Mouse (Mus musculus) thymus, adult 2 months (tissue): ENCODE data around the gene Fpgs. TPM values are rescaled to one million over a fixed set of nuclear protein-coding genes. Genes with fewer than 3 reads are reported as not detected.

ENCODE experiments used
- DNase-seq: peaks from one replicate; pipeline ENCODE4 v3.0.0; 2021
- H3K27ac ChIP-seq: fragments of 200-500 bp; 2 replicates; pipeline ENCODE4 v1.5.1; 2012; ENCODE audit warnings: low read length, control low read depth; ENCODE audit not compliant: control insufficient read depth, insufficient read depth
- H3K27me3 ChIP-seq: fragments of 200-500 bp; 2 replicates; pipeline ENCODE4 v1.6.1; 2012; ENCODE audit warnings: mild to moderate bottlenecking, low read length, moderate library complexity, mixed read lengths; ENCODE audit not compliant: control insufficient read depth, insufficient read depth
- H3K36me3 ChIP-seq: fragments of 200-500 bp; 2 replicates; pipeline ENCODE4 v1.6.1; 2012; ENCODE audit warnings: mild to moderate bottlenecking, low read length, moderate library complexity; ENCODE audit not compliant: control insufficient read depth, insufficient read depth
- H3K4me1 ChIP-seq: fragments of 200-500 bp; replicated peaks from 2 replicates; pipeline ENCODE4 v1.6.1; 2012; ENCODE audit warnings: low read length; ENCODE audit not compliant: control insufficient read depth, insufficient read depth
- H3K4me3 ChIP-seq: fragments of 200-500 bp; 2 replicates; pipeline ENCODE4 v1.5.1; 2012; ENCODE audit warnings: mild to moderate bottlenecking, low read length, control low read depth, moderate library complexity; ENCODE audit not compliant: control insufficient read depth, insufficient read depth
- CTCF ChIP-seq: fragments of 200-500 bp; IDR thresholded peaks from 2 replicates; pipeline ENCODE4 v1.5.1; 2012; ENCODE audit warnings: mild to moderate bottlenecking, control low read depth, low read length, moderate library complexity, borderline replicate concordance; ENCODE audit not compliant: control insufficient read depth, poor library complexity, insufficient read depth; ENCODE audit errors: extremely low read depth
- POLR2A ChIP-seq: fragments of 200-500 bp; IDR thresholded peaks from 2 replicates; pipeline ENCODE4 v1.6.1; 2012; ENCODE audit warnings: mild to moderate bottlenecking, low read length, control low read depth, moderate library complexity; ENCODE audit not compliant: control insufficient read depth, poor library complexity, insufficient read depth; ENCODE audit errors: extremely low read depth
- WGBS: fragments of 180-500 bp; shearing (Covaris S2); methylation state at CpG from one replicate; pipeline ENCODE4 v1.1.7; 2018; 5-methylcytosine and 5-hydroxymethylcytosine counted together
- polyA plus RNA-seq: library from polyadenylated mRNA; depleted of rRNA; stranded (reverse); fragments of >200 nt; gene quantifications from 2 replicates; pipeline ENCODE4 v1.2.3, GENCODE M21; 2012

Gene Fpgs
- polyA plus RNA-seq, 1 experiment: 61.8 TPM

- no peak overlapping the region for H3K4me3 ChIP-seq
- no peaks in the 10 kb centered on the region for H3K4me1 ChIP-seq
- H3K27me3 ChIP-seq: no peaks in the 10 kb centered on the region
- DNase-seq: no peak
- no peak for TF ChIP-seq CTCF
- no peak for TF ChIP-seq POLR2A
- peaks cover 9% of the 10 kb centered on the region for H3K36me3 ChIP-seq
- no peak overlapping the region for H3K27ac ChIP-seq
- 73% methylated on average over 3 of the region's 3 CpGs for WGBS
Observed at GRCm38 (mm10) chr2:32736306-32736829, 32.4 kb upstream of the Fpgs start.

- no peak for DNase-seq
- 84% methylated on average over 4 of the region's 4 CpGs for WGBS
- H3K4me1 ChIP-seq: no peaks in the 10 kb centered on the region
Observed at GRCm38 (mm10) chr2:32734933-32735332, 31.0 kb upstream of the Fpgs start.

DNA sequence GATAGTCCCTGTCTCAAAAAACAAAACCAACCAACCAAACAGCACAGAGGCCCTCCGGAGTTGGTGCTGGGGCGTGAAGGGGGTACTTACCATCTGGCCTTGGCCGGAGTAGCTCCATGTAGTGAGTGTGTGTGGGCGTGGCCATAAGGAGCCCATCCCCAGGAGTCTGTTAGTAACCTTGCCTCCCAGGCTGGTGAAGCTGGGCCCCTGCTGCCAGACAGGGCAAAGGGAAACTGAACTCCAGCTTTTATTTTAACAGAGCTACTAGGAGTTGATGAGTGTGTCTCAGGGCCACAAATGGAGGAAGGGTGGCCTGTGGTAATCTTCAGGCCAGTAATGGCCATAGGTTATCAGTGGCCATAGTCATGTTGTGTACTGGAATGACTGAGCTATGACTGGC, 30.5 kb upstream of the Fpgs start:
- no peak for DNase-seq
- Histone ChIP-seq H3K4me3 (no peak overlapping the region), H3K4me1 (no peaks in the 10 kb centered on the region), H3K27ac (no peak overlapping the region), H3K27me3 (no peaks in the 10 kb centered on the region), H3K36me3 (no peaks in the 10 kb centered on the region)
- TF ChIP-seq POLR2A (no peak), CTCF (no peak)
- WGBS: 93% methylated on average over 4 of the region's 4 CpGs

More at GRCm38 (mm10) chr2:32734933-32735332, 31.0 kb upstream of the Fpgs start:
- H3K27me3 ChIP-seq: no peaks in the 10 kb centered on the region
- H3K4me3 ChIP-seq: no peak overlapping the region
- no peak overlapping the region for H3K27ac ChIP-seq
- TF ChIP-seq POLR2A (no peak), CTCF (no peak)
- H3K36me3 ChIP-seq: peaks cover 2% of the 10 kb centered on the region; the same call in 1 of the 2 replicates

GRCm38 (mm10) chr2:32732695-32733094, 28.8 kb upstream of the Fpgs start:
- DNase-seq: no peak
- H3K4me1 ChIP-seq: peaks cover 11% of the 10 kb centered on the region
- no peak overlapping the region for H3K27ac ChIP-seq

GRCm38 (mm10) chr2:32731911-32732310, 28.0 kb upstream of the Fpgs start:
- no peak overlapping the region for H3K4me3 ChIP-seq
- H3K36me3 ChIP-seq: no peaks in the 10 kb centered on the region
- no peak overlapping the region for H3K27ac ChIP-seq
- H3K27me3 ChIP-seq: no peaks in the 10 kb centered on the region
- WGBS: 91% methylated on average over 4 of the region's 4 CpGs
- TF ChIP-seq POLR2A (no peak), CTCF (no peak)
- peaks cover 17% of the 10 kb centered on the region for H3K4me1 ChIP-seq
- no peak for DNase-seq

More at GRCm38 (mm10) chr2:32732695-32733094, 28.8 kb upstream of the Fpgs start:
- H3K36me3 ChIP-seq: no peaks in the 10 kb centered on the region
- TF ChIP-seq POLR2A (no peak), CTCF (no peak)
- H3K4me3 ChIP-seq: no peak overlapping the region
- WGBS: 94% methylated on average over 6 of the region's 6 CpGs
- H3K27me3 ChIP-seq: no peaks in the 10 kb centered on the region

DNA sequence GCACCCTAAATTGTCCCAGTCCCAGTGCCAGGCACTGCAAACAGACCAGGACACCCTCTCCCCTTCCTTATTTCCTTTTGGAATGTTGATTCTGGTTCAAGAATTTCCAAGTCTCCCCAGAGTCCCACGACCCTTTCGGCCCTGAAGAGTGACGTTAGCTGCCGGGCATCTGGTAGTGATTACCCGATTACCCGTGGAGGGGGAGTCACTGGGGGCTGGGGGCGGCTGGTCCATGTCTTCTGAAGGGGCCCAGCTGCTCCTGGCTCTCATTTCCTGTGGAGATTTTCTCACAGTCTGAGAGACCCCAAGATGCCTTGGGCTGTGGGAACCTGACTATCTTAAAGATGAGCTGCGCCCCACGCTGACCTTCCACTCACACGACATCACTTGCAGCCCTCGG, 26.9 kb upstream of the Fpgs start:
- H3K36me3 ChIP-seq: peaks cover 6% of the 10 kb centered on the region
- DNase-seq: no peak
- 95% methylated on average over 11 of the region's 11 CpGs for WGBS
- no peak overlapping the region for H3K4me3 ChIP-seq
- TF ChIP-seq POLR2A (no peak), CTCF (no peak)
- H3K27ac ChIP-seq: no peak overlapping the region
- H3K4me1 ChIP-seq: peaks cover 23% of the 10 kb centered on the region
- H3K27me3 ChIP-seq: no peaks in the 10 kb centered on the region

DNA sequence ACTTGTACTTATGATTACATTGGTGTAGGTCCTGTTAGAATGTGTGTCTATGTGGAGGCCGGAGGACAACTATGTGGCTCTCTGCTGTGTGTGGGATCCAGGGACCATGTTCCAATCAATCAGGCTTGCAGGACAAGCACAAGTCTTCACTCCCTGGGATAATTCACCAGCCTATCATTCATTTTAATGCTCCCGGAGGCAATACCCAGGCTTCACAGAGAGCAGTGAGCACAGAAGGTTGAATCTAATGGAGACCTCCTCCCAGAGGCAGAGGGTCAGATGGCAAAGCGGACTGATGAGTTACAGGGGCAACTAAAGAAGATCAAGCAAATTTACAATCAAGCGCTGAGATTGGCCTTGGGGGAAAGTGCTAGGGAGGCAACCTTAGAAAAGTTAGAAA, 25.6 kb upstream of the Fpgs start:
- WGBS: 95% methylated on average over 4 of the region's 4 CpGs
- H3K27ac ChIP-seq: no peak overlapping the region

More for the DNA sequence above, 25.6 kb upstream of the Fpgs start:
- H3K4me1 ChIP-seq: peaks cover 33% of the 10 kb centered on the region
- no peak for TF ChIP-seq POLR2A
- TF ChIP-seq CTCF: no peak
- H3K27me3 ChIP-seq: no peaks in the 10 kb centered on the region
- DNase-seq: no peak
- H3K4me3 ChIP-seq: no peak overlapping the region
- H3K36me3 ChIP-seq: peaks cover 6% of the 10 kb centered on the region
